Mouse (Mus musculus) gastrocnemius, adult 2 months (tissue): ENCODE measurements around the gene Lnx2. TPM values are rescaled to one million over a fixed set of nuclear protein-coding genes. Genes with fewer than 3 reads are reported as not detected.

Source experiments
- DNase-seq: peaks from one replicate; pipeline ENCODE4 v3.0.0; 2022
- H3K27ac ChIP-seq: fragments of 200-600 bp; 2 replicates; pipeline ENCODE4 v1.8.1; 2022; ENCODE audit warnings: mild to moderate bottlenecking
- H3K4me3 ChIP-seq: fragments of 200-600 bp; 2 replicates; pipeline ENCODE4 v1.8.1; 2022; ENCODE audit warnings: mild to moderate bottlenecking, moderate library complexity
- CTCF ChIP-seq: fragments of 200-600 bp; IDR thresholded peaks from 2 replicates; pipeline ENCODE4 v1.8.1; 2022; ENCODE audit warnings: antibody characterized with exemption, mild to moderate bottlenecking, moderate library complexity
- intact Hi-C: fragments of 180-260 bp; cut with DNase I; formaldehyde crosslinking; loops from one replicate; pipeline ENCODE4 v1.15.1; 2025
- long read RNA-seq, 2 experiments: library from polyadenylated mRNA; stranded (forward); transcript quantifications; one replicate each; pipeline ENCODE4 v2.0.0; 2021
- total RNA-seq, 2 experiments: library from RNA; stranded (reverse); gene quantifications; 2 replicates each; pipeline ENCODE4 v1.2.3; 2021

Lnx2 gene
- 1 to 10 TPM; 3.3 to 3.4 TPM for total RNA-seq
- long read RNA-seq, experiment 1, full-length matches to known transcripts: 1 of 4 reads
- long read RNA-seq, experiment 1, partial matches to known transcripts: 1 of 4 reads
- long read RNA-seq, experiment 1, other reads (novel, unspliced or antisense): 2 of 4 reads
- long read RNA-seq, experiment 2, full-length matches to known transcripts: 3 of 4 reads
- long read RNA-seq, experiment 2, partial matches to known transcripts: 0 of 4 reads
- long read RNA-seq, experiment 2, other reads (novel, unspliced or antisense): 1 of 4 reads

DNA sequence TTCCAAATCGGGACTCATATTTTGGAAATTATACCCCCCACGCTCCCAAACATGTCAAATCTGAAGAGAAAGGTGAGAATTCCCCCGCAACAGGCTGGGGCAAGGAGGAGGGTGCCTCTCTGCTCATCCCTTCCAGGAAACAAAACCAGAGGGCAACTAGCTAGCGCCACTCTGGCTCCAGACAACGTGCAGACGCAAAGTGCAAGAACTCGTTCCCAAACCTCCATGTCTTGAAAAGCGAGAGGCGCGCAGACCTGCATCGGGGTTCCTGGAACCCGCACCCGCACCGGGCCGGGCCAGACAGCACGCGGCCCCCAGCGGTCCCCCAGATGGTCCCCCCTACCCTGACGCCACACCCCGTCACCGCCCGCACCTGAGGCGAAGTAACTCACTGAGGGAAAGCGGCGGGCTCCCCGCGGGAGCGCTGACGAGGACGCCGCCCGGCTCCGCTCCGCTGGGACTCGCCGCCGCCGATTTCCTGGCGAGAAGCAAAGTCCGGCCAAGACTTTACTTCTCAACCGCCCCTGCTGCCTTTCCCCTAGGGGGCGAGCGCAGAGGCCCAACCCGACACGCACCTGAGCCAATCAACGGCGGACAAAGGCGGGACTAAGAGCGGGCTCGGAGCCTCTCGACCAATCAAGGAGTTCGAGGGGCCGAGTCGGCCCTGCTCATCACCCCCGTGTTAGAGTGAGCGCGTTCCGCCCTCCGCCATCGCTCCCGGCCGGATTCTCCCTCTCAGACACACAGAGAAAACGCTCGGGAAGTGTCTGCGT is at the start of gene Lnx2:
Gene Lnx2 (minus strand): TSS at position 561 of the 773 bp plus-strand sequence.
- H3K27ac ChIP-seq: peak within 1 kb of the TSS; percentile 94
- intact Hi-C loops: loop anchor here (2.0 to 5.0 kb wide), 3 partner anchors 37 to 244 kb away; partner anchors contain the start of genes Mtif3 and Rpl21
- TF ChIP-seq CTCF: peak; percentile 64
- DNase-seq: peak; percentile 99
- H3K4me3 ChIP-seq: peak within 1 kb of the TSS; percentile 88

DNA sequence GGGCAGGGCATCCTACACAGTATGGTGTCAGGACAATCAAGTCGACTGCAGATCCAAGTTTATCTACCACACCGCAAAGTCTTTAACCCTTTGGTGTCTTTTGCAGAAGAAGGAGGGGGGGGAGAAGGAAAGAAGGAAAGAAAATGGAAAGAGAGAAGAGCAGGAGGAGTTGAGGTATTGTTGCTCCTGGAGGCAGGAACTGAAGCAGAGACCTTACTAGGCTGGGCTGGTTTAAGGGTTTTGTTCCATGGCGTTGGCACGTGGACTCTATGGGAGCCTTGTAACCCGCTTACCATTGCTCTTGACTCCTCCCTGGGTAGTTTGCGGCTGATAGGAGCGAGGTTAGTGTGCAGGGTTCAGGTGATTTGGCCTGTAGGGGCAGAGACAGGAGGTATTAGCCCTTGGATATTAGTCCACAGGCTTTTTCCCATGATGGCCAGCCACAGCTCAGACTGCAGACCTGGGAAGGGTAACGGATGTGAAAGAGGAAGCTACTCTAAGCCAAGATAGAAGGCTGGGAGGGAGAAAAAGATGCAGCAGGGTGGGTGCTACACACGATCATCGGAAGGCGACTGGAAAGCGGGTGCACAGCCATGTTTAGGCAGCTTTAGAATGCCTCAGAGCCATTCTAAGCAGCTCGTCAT is 49.3 kb upstream of the Lnx2 start:
- H3K4me3 ChIP-seq: no peak overlapping the region
- TF ChIP-seq CTCF: no peak
- DNase-seq: no peak
- H3K27ac ChIP-seq: no peak overlapping the region
- intact Hi-C loops: no loop called here

DNA sequence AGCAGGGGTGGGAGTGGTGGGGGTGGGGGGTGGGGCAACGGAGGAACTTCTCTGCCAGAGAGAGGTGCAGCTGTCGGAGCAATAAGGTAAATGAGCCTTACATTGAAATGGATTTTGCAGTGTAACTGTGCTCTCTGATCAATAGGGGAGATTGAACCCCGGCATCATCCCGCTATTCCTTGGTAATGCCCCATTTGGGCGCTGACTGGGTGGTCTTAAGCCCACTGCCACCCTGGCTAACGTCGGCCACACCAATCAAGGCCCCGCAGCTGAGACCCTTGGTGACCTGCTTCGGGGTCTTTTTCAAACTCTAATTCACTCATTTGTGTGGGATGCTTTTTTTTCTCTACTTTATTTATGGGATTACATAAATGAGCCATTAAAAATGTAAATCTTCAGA is 48.4 kb upstream of the Lnx2 start:
- no peak for TF ChIP-seq CTCF
- no peak for DNase-seq
- intact Hi-C loops: no loop called here
- no peak overlapping the region for H3K27ac ChIP-seq
- no peak overlapping the region for H3K4me3 ChIP-seq

DNA sequence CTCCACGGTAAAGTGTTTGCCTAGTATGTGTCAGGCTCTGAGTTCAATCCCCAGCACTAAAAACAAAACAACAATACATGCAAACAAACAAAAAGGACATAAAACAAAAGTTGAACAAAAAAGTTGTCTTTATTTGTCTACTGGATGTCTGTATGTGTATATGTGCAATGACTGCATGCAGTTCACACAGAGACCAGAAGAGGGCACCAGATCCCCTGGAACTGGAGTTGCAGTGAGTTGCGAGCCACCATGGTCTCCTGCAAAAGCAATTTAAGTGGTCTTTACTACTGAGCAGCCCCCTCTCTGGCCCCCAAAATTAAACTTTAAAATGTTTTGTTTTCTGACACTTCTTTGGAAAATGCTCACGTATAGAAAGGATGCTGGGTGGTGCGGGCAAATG is 44.8 kb upstream of the Lnx2 start:
- Histone ChIP-seq H3K27ac (no peak overlapping the region), H3K4me3 (no peak overlapping the region)
- intact Hi-C loops: no loop called here
- DNase-seq: no peak
- TF ChIP-seq CTCF: peak; percentile 36; the same call in 1 of the 2 replicates

DNA sequence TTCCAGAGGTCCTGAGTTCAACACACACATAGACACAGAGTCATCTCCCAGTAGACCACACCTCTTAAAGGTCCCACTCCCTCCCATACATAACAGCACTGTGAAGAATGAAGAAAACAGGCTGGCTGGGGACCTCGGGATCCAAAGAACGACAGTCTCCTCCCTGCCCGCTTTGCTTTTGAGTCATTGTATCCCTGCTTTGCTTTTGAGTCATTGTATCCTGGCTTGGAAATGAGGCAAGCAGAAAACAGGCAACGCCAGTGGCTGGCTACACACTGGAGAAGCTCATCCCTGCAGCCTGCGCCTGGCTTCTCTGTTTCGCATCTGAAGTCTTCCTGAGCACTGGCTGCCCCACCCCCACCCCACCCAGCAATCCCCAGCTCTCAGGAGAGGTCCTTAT is 40.6 kb upstream of the Lnx2 start:
- TF ChIP-seq CTCF: no peak
- Histone ChIP-seq H3K4me3 (no peak overlapping the region), H3K27ac (no peak overlapping the region)
- intact Hi-C loops: no loop called here
- no peak for DNase-seq

DNA sequence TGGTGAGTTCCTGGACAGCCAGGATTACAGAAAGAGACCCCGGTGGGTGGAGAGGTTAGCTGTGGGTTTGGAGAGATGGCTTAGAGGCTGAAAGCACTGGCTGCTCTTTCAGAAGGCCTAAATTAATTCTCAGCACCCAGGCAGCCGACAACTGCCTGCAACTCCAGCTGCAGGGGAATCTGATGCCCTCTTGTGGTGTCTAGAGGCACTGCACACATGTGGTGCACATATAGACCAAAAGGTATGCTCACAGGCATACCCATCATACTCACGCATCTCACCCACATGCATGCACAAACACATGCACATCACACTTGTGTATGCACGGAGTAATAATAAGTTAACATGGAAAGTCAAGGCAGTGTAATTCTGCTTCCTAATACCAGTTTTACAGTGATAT is 39.2 kb upstream of the Lnx2 start:
- DNase-seq: no peak
- H3K4me3 ChIP-seq: no peak overlapping the region
- intact Hi-C loops: no loop called here
- TF ChIP-seq CTCF: peak; percentile 27; the same call in 1 of the 2 replicates
- no peak overlapping the region for H3K27ac ChIP-seq

DNA sequence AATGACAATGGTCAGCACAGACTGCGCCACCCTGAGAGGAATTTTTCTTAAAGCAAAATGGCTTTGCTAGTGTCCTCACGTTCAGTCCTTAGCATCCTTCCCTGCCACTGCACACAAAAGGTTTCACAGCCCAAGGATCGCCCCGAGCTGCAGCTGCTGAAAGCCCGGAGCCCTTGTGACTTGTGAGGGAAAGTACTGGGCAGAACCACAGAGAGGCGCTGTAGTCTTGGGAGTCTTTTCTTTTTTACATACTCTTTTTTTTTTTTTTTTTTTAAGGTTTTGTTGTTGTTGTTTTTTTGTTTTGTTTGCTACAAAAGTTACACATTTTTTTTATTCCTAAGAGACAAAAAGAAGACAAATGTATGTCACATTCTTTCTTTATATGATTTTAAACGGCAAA is 38.4 kb upstream of the Lnx2 start:
- H3K4me3 ChIP-seq: no peak overlapping the region
- no peak overlapping the region for H3K27ac ChIP-seq
- TF ChIP-seq CTCF: no peak
- DNase-seq: no peak
- intact Hi-C loops: no loop called here

DNA sequence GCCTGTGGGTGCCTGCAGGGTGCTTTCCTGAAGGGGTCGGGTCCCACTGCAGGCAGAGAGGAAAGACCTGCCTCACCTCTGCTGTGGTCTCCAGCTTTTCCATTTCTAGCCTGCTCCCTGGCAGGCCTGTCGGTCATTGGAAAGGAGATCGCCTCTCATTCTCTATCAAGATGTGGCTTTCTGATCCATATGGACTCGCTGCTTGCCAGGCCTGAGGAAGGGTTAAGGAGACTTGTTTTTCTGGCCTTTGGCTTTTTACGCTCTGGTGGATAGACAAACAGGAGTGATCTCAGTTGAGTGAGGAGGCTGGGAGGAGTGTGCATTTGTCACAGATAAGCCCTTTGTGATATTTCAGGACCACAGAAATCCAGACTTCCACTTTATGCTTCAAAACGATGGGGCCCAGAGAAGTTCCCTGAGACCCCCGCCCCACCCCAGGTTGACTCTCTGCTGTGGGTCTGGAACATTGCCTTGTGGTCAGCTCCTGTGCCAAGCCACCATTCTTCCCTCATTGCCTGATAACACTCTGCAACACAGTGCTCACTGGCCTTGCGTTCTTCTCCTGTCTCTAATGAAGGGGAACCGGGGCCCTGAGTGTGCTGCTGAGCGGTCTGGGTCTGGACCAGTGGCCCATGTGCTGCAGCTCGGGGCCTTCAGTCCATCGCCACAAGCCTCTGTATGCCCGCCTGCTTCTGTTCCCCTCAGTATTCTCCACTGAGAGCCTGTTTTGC is 32.6 kb upstream of the Lnx2 start:
- H3K27ac ChIP-seq: no peak overlapping the region
- DNase-seq: no peak
- intact Hi-C loops: no loop called here
- no peak for TF ChIP-seq CTCF
- H3K4me3 ChIP-seq: no peak overlapping the region

DNA sequence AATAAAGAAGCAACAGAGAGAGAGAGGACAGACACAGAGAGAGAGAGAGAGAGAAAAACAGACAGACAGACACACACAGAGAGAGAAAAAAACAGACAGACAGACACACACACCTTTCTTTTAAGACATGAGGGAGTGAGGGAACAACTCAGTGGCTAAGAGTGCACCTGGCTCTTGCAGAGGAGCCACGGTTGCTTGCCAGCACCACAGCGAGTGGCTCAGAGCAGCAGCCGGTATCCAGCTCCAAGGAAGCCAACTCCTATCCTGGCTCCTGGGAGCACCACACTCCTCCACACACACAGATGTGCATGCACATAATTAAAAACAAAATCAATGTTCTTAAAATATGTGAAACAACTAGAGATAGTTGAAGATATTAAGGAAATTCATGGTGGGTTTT is 30.9 kb upstream of the Lnx2 start:
- no peak for DNase-seq
- no peak overlapping the region for H3K27ac ChIP-seq
- H3K4me3 ChIP-seq: no peak overlapping the region
- no peak for TF ChIP-seq CTCF
- intact Hi-C loops: no loop called here

DNA sequence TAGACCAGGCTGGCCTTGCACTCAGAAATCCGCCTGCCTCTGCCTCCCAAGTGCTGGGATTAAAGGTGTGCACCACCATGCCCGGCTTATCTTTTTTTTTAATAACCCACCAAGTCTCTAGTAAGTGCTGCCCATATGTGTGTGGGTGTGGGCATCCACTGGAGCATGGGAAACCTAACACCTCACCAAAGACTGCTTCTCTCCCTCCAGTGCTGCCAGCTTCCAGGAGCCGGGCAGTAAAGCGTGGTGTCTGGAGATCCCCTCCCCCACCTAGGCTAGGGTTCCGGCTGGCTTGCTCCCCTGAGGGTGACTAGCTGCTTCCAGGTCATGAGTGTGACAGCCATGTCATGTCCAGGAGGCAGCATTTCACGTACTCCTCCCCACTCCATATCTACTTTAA is 25.9 kb upstream of the Lnx2 start:
- DNase-seq: no peak
- Histone ChIP-seq H3K4me3 (no peak overlapping the region), H3K27ac (no peak overlapping the region)
- intact Hi-C loops: no loop called here
- no peak for TF ChIP-seq CTCF

DNA sequence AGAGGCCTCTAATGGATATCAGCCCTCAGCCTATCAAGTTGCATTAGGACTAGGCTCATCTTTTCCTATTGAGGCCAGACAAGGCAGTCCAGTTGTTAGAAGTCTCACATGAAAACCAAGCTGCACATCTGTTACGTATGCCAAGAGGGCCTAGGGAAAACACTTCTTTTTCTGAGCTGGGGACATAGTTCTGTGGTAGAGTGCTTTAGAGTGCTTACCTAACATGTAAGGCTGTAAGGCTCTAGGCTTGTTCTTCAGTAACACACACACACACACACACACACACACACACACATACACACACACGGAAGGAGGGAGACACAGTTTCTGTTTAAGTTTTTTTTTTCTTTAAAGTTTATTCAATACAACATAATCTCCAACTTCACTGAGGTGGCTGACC is 23.8 kb upstream of the Lnx2 start:
- intact Hi-C loops: no loop called here
- TF ChIP-seq CTCF: no peak
- DNase-seq: no peak
- Histone ChIP-seq H3K4me3 (no peak overlapping the region), H3K27ac (no peak overlapping the region)

DNA sequence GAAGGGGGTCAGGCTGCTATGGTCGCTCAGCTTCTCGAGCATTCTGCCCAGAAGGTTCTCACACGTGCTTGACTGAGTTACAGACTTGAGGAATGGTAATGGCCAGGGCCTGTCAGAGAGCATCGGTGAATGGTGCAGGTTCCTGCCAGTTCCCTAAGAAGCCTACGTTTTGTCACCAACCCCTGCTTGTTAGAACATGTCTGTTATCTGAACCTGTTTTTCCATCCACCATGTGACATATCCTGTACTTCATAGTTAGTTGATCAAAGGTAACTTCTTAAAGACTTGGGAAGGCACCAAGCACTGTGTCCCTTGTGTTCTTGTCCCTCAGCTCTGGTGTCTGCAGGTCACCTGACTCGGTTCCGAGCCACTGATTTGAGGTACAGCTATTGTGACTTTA is 22.3 kb upstream of the Lnx2 start:
- Histone ChIP-seq H3K27ac (no peak overlapping the region), H3K4me3 (no peak overlapping the region)
- intact Hi-C loops: no loop called here
- no peak for TF ChIP-seq CTCF
- DNase-seq: no peak

DNA sequence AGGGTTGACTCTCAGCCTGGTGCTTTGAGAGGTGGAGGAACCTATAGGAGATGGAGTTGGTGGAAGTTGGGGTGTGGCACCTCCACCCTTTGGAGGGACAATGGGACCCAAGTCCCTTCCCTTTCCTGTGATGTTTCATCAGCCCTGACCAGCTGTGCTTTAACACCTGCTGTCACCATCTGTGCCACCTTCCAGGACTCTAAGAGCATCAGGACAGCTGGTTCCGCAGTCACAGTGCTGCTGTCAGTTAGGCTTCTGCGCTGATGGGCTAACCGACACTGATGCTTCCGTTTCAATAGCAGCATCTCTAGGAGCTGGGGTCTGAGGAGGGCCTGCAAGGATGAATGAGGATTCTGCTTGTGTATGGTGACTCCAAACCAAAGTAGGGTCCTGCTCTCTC is 20.2 kb upstream of the Lnx2 start:
- no peak for TF ChIP-seq CTCF
- DNase-seq: no peak
- H3K27ac ChIP-seq: no peak overlapping the region
- H3K4me3 ChIP-seq: no peak overlapping the region
- intact Hi-C loops: no loop called here
